Mouse (Mus musculus): Measurements from ENCODE around the gene Clybl.

The Clybl gene

DNA sequence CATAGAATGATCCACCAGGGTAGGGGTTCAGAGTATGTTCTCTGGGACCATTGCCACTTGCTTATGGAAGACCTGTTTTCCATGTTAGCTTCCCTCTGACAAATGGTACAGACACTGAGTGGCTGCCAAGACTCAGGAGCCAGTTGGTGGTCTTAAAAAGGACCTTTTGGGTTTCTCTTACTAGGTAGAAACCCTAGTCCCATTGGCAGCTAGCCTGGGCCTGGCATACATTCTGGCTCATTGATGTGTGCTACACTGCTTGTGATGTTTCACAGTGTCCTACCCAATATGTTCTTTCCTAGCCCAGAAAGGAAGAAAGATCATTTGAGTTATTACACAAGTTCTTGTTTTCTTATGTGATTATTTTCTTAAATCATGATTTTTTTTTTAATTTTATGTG is 69.8 kb downstream of the Clybl start:
- DNase-seq (ENCODE audit: low spot score), result no peak

DNA sequence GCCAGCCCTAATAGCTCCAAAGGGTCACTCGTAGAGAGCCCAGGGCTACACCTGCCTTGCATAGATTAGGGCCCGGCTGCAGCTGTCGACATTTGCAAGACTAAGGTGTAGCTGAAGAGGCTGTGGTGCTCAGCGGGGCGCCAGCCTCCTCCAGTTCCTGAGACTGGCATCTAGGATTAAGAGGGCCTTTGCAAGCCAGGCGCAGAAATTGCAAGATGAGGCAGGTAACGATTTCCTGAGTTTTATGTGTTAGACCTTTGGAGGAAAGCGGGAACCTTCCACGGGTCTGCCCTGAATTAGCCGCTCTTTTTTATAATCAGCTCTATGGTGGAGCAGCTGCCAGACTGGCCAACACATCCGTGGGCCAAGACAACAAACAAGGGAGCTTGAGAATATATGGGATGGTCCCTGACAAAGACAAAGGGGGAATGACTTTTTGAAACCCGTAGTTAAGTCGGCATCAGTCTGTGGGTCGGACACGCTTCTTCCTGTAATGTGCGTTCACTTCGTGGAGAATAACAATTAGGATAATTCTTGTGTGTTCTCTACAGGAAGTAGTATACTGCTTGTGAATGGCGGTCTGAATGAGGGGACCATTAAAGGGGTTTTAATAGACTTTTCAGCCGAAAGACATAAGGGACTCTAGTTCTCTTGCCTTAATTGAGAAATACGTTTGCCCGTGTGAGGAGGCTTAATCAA is 74.2 kb downstream of the Clybl start:
- DNase-seq (ENCODE audit: low spot score), result no peak

DNA sequence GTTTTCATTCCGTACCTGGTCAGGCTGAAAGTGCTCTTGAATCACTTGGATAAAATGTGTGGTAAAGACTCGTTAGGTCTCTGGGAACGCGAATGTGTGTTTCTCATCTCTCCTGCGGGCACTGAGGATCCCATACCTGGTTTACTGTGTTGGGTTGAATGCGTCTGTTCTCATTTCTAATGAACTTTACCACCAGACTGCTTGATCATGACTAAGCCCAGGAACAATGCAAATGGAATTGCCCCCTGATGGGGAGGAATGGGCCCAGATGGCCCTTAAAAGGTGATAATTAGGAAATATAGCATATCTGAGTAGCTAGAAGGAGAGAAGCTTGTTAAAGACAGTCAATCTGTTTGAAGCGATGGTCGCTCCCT is 74.7 kb downstream of the Clybl start:
- no peak for DNase-seq (ENCODE audit: low spot score)

DNA sequence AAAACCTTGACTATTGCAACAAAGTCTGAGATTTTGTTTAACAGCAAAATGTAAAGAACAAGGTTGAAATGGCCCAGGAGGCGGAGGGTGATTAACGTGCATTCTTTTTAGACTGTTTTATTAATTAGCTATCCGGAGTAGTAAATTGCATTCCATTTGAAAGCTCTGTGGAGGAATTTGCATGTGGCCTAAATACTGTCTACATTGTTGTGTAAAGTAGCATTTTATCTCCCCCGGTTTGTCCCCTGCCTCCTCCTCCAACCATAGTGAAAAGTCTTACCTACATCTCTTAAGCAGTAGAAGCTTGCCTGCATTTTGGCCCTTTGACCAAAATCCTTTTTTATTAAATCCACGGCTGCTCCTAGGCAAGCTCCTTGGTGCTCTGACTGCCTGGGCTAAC is 76.8 kb downstream of the Clybl start:
- no peak for DNase-seq (ENCODE audit: low spot score)

DNA sequence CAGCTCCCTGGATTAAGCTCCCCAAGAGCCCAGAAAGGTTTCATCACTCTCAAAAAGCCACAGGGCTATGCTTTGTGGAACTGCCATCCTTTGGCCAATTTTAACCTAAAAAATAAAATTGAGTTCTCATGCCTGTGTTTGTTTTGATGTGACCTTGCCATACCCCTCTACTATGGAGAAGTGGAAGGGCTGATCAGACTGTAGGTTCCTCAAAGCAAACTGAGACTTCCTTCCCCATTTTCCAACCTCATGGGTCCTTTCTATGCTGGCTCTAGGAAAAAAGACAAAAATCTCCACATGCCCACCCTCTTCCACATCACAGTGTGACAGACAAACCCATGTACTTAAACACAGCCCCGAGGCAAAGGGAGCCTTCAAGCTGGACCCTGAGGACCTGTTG is 79.7 kb downstream of the Clybl start:
- DNase-seq (ENCODE audit: low spot score), result no peak

- DNase-seq (ENCODE audit: low spot score), result no peak
These were observed 81.6 kb downstream of the Clybl start for GRCm38 (mm10) chr14:122262851-122263659.

GRCm38 (mm10) chr14:122265214-122265613 is 83.7 kb downstream of the Clybl start:
- no peak for DNase-seq (ENCODE audit: low spot score)

- DNase-seq (ENCODE audit: low spot score), result no peak
These were observed 86.1 kb downstream of the Clybl start for GRCm38 (mm10) chr14:122267590-122267989.

- DNase-seq (ENCODE audit: low spot score), result no peak
These were observed 89.7 kb downstream of the Clybl start for GRCm38 (mm10) chr14:122271104-122271746.

- no peak for DNase-seq (ENCODE audit: low spot score)
These were observed 95.6 kb downstream of the Clybl start for GRCm38 (mm10) chr14:122277142-122277541.

- no peak for DNase-seq (ENCODE audit: low spot score)
These were observed 98.2 kb downstream of the Clybl start for GRCm38 (mm10) chr14:122279462-122280308.

DNA sequence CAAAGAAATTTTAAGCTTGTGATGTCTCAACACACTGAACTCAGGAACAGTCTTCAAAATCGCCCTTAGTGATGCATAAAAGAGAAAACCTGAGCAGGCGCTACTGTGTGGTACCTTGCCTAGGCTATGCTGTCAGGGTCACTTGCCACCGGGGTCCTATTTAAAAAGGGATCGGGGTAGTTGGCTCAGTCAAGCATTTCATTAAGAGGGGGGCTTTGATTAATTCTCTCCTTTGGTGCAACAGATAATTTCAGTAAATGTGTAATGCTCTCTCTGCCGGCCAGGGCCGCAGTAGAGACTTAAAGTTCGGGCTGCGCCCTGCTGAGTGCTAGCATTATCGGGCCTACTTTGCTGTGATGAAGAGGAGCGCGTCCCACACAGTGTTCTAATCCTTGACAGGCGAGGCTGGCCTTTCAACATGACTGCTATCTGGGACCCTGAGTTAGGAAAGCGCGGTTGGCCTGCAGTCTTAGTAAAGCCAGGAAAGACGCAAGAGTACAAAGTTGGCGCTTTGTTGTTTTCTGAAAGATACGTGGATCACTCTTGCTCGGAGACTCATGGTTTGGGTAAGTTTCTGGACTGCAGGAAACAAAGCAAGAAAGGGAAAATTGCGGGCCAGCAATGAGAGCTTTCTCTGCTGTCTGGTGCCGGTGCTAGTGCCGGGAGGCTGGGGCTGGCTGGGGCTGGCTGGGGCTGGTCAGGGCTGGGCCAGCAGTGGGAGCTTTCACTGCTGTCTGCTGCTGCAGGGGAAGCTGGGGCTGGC is 99.0 kb downstream of the Clybl start:
- no peak for DNase-seq (ENCODE audit: low spot score)

- DNase-seq (ENCODE audit: low spot score), result no peak
These were observed 99.6 kb downstream of the Clybl start for GRCm38 (mm10) chr14:122281072-122281634.

GRCm38 (mm10) chr14:122283959-122284358 is 102.5 kb downstream of the Clybl start:
- no peak for DNase-seq (ENCODE audit: low spot score)

DNA sequence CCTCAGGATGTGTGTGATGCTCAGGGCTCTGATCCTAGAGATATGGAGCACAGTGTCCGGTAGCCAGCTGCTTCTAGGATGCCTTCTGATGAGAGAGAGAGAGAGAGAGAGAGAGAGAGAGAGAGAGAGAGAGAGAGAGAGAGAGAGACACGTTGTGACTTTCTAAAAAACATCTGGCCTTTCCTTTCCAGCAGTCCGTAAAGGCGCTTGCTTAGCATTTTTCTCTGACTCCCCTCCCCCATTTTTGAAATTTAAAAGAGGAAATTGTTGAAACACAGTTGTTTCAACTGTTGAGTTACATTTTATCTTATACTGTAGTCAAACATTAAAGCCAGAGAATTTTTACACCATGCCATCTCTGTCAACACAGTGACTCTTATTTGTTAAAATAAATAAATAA is 114.9 kb downstream of the Clybl start:
- no peak for DNase-seq (ENCODE audit: low spot score)

DNA sequence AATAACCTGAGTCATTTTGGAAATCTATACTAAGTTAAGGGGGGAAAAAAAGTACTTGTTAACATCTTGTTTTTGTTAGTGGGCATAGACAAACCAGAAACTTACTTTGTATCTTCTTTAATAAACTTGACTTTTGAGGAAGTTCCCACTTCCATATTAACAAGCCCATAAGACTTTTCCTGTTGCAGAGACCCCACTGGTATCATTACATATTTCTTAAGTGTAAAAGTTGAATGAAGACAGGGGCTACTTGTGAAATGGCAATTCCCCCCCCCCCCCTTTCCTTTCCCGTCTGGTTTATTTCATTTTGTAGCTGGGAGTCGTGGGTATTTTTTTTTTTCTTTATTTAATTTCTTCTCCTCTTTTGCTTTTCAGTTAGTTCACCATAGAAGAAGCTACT is 115.4 kb downstream of the Clybl start:
- DNase-seq (ENCODE audit: low spot score), result no peak

- no peak for DNase-seq (ENCODE audit: low spot score)
These were observed 116.0 kb downstream of the Clybl start for GRCm38 (mm10) chr14:122297386-122298109.

DNA sequence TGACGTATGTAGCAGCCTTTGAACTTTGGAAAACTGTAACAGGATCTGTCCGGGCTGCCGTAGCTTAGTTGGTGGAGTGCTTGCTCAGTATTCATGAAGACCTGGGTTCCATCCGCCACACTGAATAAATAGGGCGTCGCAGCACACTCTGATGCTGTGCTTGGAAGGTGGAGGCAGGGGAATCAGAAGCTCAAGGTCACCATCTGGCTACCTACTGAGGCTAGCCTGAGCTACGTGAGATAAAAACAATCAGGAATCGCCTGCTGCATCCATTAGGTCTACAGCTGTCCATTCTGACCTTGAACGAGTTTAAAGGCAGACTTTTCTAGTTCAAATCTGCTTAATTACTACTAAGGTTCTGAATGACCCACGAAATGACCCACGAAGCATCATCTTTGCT is 118.8 kb downstream of the Clybl start:
- no peak for DNase-seq (ENCODE audit: low spot score)

DNA sequence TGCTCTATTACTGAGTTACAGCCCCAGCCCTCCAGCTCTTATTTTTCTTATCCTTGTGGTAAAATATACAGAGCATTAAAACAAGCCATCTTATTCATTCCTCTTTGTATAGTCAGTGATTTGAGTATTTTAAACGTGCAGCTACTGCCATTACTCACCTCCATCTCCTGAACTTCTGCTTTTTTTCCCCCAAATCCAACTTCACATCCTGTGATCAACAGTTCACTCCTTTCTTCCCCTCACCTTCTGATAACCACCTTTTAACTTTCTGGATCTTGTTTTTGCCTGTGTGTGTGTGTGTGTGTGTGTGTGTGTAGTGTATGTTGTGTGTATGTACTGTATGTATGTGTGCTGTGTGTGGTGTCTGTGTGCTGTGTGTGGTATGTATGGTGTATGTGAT is 122.3 kb downstream of the Clybl start:
- DNase-seq (ENCODE audit: low spot score), result no peak

- DNase-seq (ENCODE audit: low spot score), result no peak
These were observed 123.6 kb downstream of the Clybl start for GRCm38 (mm10) chr14:122305132-122305531.

All from T-cell, adult 2 months (primary cell).